Mouse (Mus musculus) activated CD4-positive, CD25-positive, alpha-beta regulatory T cell, adult 9 weeks (primary cell): ENCODE results near the gene Pgam2. TPM values are rescaled to one million over a fixed set of nuclear protein-coding genes. Genes with fewer than 3 reads are reported as not detected.

Source experiments
- polyA plus RNA-seq: library from polyadenylated mRNA; unstranded; fragments of 100-300 nt; shearing (Covaris generic); gene quantifications from one replicate; pipeline ENCODE4 v1.2.1, GENCODE M21; 2017

Pgam2 gene
- polyA plus RNA-seq, result 4.2 TPM

DNA sequence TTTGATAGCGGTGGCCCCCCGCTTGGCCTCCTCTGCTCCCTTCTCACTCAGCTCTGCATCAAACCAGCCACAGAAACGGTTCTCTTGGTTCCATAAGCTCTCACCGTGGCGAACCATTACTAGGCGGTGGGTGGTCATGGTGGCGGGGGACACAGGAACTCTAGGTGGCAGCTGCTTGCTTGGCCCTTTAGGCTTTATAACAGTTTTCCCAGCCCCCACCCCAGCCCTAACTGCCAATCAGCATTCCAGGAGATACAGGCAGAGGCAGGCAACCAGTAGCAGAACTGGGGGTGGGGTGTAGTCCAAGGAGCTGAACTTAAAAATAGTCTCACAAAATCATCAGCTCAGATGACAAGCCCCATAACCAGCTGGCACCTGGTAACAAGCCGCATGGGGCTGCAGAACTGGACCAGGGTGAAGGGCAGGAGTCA is at the start of gene Pgam2:
Pgam2 (minus strand) TSS at position 183 of the 431 bp plus-strand sequence.

DNA sequence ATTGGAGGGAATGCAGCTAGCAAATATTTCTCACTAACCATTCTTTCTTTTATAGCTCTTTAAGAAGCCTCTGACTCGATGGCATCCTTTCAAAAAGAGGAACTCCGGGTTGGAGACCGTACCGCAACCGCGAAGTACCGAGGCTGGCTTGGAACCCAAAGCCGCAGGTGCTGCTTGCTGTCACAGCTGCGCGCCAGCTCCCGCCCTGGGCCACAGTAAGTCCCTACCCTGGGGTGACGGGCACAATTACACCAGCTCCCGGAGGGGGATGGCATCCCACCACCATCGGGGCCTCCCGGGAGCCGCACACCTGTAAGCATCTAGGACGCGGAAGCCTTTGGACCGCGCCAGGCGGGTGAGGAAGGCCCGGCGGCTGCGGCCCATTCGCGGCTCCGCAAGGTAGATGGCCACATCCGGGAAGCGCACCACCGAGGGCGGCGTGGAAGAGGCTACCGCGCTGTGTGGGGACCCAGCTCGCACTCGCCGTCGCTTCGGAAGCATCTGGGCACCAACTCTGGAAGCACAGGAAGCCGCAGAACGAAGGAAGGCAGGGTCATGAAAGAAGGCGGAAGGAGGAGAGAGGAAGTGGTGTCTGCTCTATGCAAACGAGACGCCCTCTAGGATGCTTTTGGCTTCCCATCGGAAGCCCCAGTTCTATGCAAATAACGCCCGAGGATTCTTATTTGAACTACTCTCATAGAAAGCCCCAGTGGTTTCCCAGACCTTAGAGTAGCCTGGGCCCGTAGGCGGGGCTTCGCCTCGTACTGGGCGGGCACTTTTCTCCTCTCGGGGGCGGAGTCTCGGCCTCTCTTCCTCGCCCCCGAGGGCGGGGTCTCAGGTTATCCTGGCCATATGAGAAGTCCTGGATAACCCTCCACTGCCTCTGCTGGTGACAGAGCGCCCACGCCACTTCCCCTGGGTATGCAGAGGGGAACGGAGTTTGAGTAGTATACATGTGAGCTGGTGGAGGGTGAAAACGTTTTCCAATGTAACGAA is 34.0 kb upstream of the Pgam2 start, which contains the start of gene Polm:
Polm (minus strand) TSS at position 766 of the 996 bp plus-strand sequence.

DNA sequence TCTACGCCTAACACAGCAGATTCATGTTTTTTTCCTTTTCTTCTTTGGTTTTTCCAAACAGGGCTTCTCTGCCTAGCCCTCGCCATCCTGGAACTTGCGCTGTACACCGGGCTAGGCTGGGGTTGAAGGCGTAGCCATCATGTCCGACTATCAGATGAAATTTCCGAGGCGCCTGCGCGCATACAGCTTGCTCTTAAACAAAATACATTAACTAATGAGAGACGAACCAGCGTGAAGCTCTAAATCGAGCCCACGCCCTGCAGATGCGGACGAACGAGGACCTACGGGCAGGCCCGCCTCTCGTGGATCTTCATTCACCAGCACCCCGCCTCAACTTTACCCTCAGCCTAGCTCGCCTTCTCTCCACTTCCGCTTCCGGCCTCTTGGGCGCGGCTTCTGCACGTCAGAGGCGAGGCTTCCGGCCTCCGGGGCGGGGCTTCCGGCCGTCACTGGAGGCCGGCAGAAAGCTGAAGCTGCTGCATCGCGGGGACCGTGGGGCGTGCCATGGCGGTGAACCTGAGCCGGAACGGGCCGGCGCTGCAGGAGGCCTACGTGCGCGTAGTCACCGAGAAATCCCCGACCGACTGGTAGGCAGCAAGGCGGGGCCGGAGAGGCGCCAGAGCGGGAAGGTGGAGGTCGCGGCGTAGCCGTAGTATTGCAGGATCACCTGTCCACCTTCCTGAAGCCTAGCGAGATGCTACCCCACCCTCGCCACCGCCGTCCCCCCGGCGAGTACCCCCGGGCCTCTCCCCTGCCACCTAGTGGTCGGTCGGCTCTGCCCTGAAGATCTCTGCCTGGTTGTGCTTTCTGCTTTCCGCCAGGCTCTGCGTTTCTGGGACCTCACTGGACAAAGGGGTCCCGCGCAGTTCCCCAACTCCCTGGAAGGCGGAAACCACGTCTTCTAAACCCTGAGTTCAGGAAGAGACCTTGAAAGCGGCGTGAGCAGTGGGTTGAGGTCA is 15.2 kb downstream of the Pgam2 start, which contains the start of gene Dbnl:
Dbnl (plus strand) TSS at position 433 of the 959 bp plus-strand sequence.

DNA sequence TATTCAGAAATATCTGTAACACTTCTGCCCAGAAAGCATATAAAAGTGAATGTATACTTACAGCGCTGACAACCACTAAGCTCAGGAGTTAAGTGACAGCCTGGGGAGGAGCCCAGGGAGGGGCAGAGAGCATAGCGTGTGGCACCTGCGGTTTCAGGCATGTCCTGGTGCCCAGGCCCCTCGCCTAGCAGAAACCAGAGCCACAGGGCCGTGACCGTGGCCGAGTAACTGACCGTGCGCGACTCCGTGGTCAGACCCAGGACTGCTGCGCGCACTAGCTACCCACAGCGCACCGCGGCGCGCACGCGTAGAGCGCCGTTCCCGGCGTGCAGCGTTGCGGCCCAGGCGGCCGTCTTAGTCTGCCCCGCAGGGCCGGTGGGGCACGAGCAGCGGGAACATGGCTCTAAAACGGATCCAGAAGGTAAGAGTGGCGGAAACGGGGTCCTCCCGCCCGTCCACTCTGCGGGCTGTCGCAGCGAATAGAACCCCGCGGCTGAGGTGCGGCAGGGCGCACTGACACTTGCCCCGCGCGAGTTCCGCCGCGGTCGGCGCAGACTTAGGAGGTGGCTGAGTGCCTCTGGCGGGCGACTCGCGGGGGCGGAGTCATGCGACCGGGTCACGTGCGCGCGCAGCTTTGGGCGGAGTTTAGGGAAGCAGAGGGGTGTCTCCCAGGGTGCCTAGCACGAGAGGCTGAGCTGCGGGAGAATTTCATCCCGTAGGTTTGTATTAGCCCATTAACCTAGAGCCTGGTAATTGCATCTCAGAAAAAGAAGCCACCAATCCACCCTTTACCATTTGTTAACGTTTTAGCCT is 41.5 kb downstream of the Pgam2 start, which contains the start of gene Urgcp:
Urgcp (minus strand) TSS at position 557 of the 813 bp plus-strand sequence.

Other genes with a start within 250 kb of the Pgam2 start
- 0.26 TPM for gene Ankrd36, start 234.0 kb downstream of the Pgam2 start, polyA plus RNA-seq
- 41.0 TPM for gene Mrps24, start 88.1 kb downstream of the Pgam2 start, polyA plus RNA-seq
- gene Urgcp, start 41.4 kb downstream of the Pgam2 start, polyA plus RNA-seq, result 31.9 TPM
- gene Dbnl, start 15.2 kb downstream of the Pgam2 start, polyA plus RNA-seq, result 296 TPM
- 39.0 TPM for gene Polm, start 34.3 kb upstream of the Pgam2 start, polyA plus RNA-seq
- 0.78 TPM for gene Aebp1, start 58.2 kb upstream of the Pgam2 start, polyA plus RNA-seq
- gene Pold2, start 74.6 kb upstream of the Pgam2 start, polyA plus RNA-seq, result 67.9 TPM
- not detected for gene Myl7, start 95.0 kb upstream of the Pgam2 start, polyA plus RNA-seq
- not detected for gene Gck, start 146.3 kb upstream of the Pgam2 start, polyA plus RNA-seq
- gene Ykt6, start 152.0 kb upstream of the Pgam2 start, polyA plus RNA-seq, result 63.7 TPM